Mouse (Mus musculus): ENCODE results near the gene Yeats2. TPM values are rescaled to one million over a fixed set of nuclear protein-coding genes. Genes with fewer than 3 reads are reported as not detected.

Yeats2 gene
- total RNA-seq, 2 experiments from 2014 or later: 61.1 to 65.8 TPM

- no peak for DNase-seq
- intact Hi-C loops (cut with DNase I): no loop called here
These were observed 132.1 kb downstream of the Yeats2 start for GRCm38 (mm10) chr16:20272994-20273393.

GRCm38 (mm10) chr16:20279395-20279794 is 138.5 kb downstream of the Yeats2 start:
- intact Hi-C loops (cut with DNase I): no loop called here
- no peak for DNase-seq

- DNase-seq: no peak
- intact Hi-C loops (cut with DNase I): no loop called here
These were observed 139.4 kb downstream of the Yeats2 start for GRCm38 (mm10) chr16:20280238-20280637.

Other genes with a start within 250 kb of the Yeats2 start
- 1 to 10 TPM; 2.5 to 2.6 TPM for gene Klhl6, start 158.0 kb upstream of the Yeats2 start, total RNA-seq (2021)
- gene Klhl24, start 43.5 kb upstream of the Yeats2 start, total RNA-seq (2021): 10 to 100 TPM; 73.1 to 73.4 TPM
- gene Map6d1, start 100.3 kb downstream of the Yeats2 start, total RNA-seq (2021): 1 to 10 TPM; 8.4 to 9.0 TPM
- 10 to 100 TPM; 68.6 to 69.6 TPM for gene Parl, start 161.3 kb downstream of the Yeats2 start, total RNA-seq (2021)
- not detected for gene Cyp2ab1, start 184.3 kb downstream of the Yeats2 start, total RNA-seq (2021)